Mouse (Mus musculus) MEL (cell line): ENCODE measurements around the gene Tssk3. TPM values are rescaled to one million over a fixed set of nuclear protein-coding genes. Genes with fewer than 3 reads are reported as not detected.

Source experiments
- DNase-seq: peaks from one replicate; pipeline ENCODE4 v3.0.0; 2011; ENCODE audit warnings: low read depth, low spot score
- H3K27ac ChIP-seq: 2 replicates; pipeline ENCODE4 v1.5.1; 2012; ENCODE audit warnings: low read depth, mild to moderate bottlenecking, control low read depth, low read length, moderate library complexity; ENCODE audit not compliant: control insufficient read depth
- H3K27me3 ChIP-seq, 2 experiments: fragments of 150-350 bp in 1 of 2; sonication (generic) in 1 of 2; 2 replicates each; pipeline ENCODE4 v1.6.1; 2012; ENCODE audit warnings: low read length in 2 of 2, mild to moderate bottlenecking in 2 of 2, improper control_type of control experiment in 1 of 2, moderate library complexity in 1 of 2; ENCODE audit not compliant: insufficient read depth in 2 of 2, control insufficient read depth in 1 of 2
- H3K36me3 ChIP-seq, 2 experiments: 2 replicates each; pipeline ENCODE4 v1.6.1; 2012 to 2014; ENCODE audit warnings: low read length in 2 of 2, improper control_type of control experiment in 1 of 2, inconsistent platforms in 1 of 2, mild to moderate bottlenecking in 1 of 2; ENCODE audit not compliant: insufficient read depth in 2 of 2, control insufficient read depth in 1 of 2
- H3K4me1 ChIP-seq, 2 experiments: fragments of 150-350 bp in 1 of 2; sonication (generic) in 1 of 2; 2 replicates each; pipeline ENCODE4 v1.6.1; 2012; ENCODE audit warnings: low read length in 2 of 2, improper control_type of control experiment in 1 of 2, mild to moderate bottlenecking in 1 of 2; ENCODE audit not compliant: insufficient read depth in 2 of 2, control insufficient read depth in 1 of 2
- H3K4me3 ChIP-seq, 2 experiments: fragments of 150-350 bp in 1 of 2; sonication (generic) in 1 of 2; 2 replicates each; pipeline ENCODE4 v1.5.1; 2012; ENCODE audit warnings: low read depth in 2 of 2, low read length in 2 of 2, mild to moderate bottlenecking in 2 of 2, moderate library complexity in 2 of 2, control low read depth in 1 of 2, improper control_type of control experiment in 1 of 2; ENCODE audit not compliant: control insufficient read depth in 1 of 2, insufficient read depth in 1 of 2
- H3K79me2 ChIP-seq: 2 replicates; pipeline ENCODE4 v1.6.1; 2012; ENCODE audit warnings: mild to moderate bottlenecking, low read length, moderate library complexity; ENCODE audit not compliant: control insufficient read depth, poor library complexity, insufficient read depth
- H3K9ac ChIP-seq: 2 replicates; pipeline ENCODE4 v1.6.1; 2012; ENCODE audit warnings: low read depth, mild to moderate bottlenecking, control low read depth, low read length, moderate library complexity; ENCODE audit not compliant: control insufficient read depth, poor library complexity, severe bottlenecking
- H3K9me3 ChIP-seq: fragments of 150-350 bp; sonication (generic); replicated peaks from 2 replicates; pipeline ENCODE4 v1.6.1; 2012; ENCODE audit warnings: mild to moderate bottlenecking, low read length, improper control_type of control experiment, moderate library complexity; ENCODE audit not compliant: insufficient read depth
- BHLHE40 ChIP-seq: IDR thresholded peaks from 2 replicates; pipeline ENCODE4 v1.6.1; 2012; ENCODE audit warnings: low read depth, mild to moderate bottlenecking, inconsistent platforms, low read length, improper control_type of control experiment, borderline replicate concordance
- CHD1 ChIP-seq: IDR thresholded peaks from 2 replicates; pipeline ENCODE4 v1.6.1; 2012; ENCODE audit warnings: low read depth, mild to moderate bottlenecking, inconsistent platforms, low read length, improper control_type of control experiment
- CHD2 ChIP-seq: IDR thresholded peaks from 2 replicates; pipeline ENCODE4 v1.6.1; 2011; ENCODE audit warnings: low read length, improper control_type of control experiment
- CTCF ChIP-seq, 3 experiments: IDR thresholded peaks in 2 of 3; conservative IDR thresholded peaks in 1 of 3; 2 replicates each; pipeline ENCODE4 v1.5.1; 2011 to 2012; ENCODE audit warnings: low read length in 3 of 3, low read depth in 2 of 3, mild to moderate bottlenecking in 2 of 3, improper control_type of control experiment in 1 of 3, inconsistent platforms in 1 of 3, mixed read lengths in 1 of 3, moderate library complexity in 1 of 3; ENCODE audit not compliant: control insufficient read depth in 1 of 3, insufficient read depth in 1 of 3, poor library complexity in 1 of 3, severe bottlenecking in 1 of 3
- ELF1 ChIP-seq: IDR thresholded peaks from 2 replicates; pipeline ENCODE4 v1.6.1; 2014; ENCODE audit warnings: low read depth, mild to moderate bottlenecking, inconsistent platforms, low read length, improper control_type of control experiment, moderate library complexity
- EP300 ChIP-seq, 2 experiments: IDR thresholded peaks; 2 replicates each; pipeline ENCODE4 v1.6.1; 2011; ENCODE audit warnings: improper control_type of control experiment in 2 of 2, low read length in 2 of 2, low read depth in 1 of 2, mild to moderate bottlenecking in 1 of 2
- ETS1 ChIP-seq: IDR thresholded peaks from 2 replicates; pipeline ENCODE4 v1.6.1; 2012; ENCODE audit warnings: low read depth, mild to moderate bottlenecking, inconsistent platforms, low read length, improper control_type of control experiment, moderate library complexity
- GATA1 ChIP-seq: IDR thresholded peaks from 2 replicates; pipeline ENCODE4 v1.6.1; 2011; ENCODE audit warnings: low read depth, low read length, improper control_type of control experiment
- HCFC1 ChIP-seq: IDR thresholded peaks from 2 replicates; pipeline ENCODE4 v1.6.1; 2012; ENCODE audit warnings: low read depth, mild to moderate bottlenecking, inconsistent platforms, low read length, improper control_type of control experiment, moderate library complexity
- JUND ChIP-seq: IDR thresholded peaks from 2 replicates; pipeline ENCODE4 v1.6.1; 2011; ENCODE audit warnings: low read depth, mild to moderate bottlenecking, improper control_type of control experiment, low read length
- KAT2A ChIP-seq: conservative IDR thresholded peaks from 2 replicates; pipeline ENCODE4 v1.6.1; 2012; ENCODE audit warnings: low read depth, low read length, improper control_type of control experiment, inconsistent platforms
- MAFK ChIP-seq: IDR thresholded peaks from 2 replicates; pipeline ENCODE4 v1.6.1; 2011; ENCODE audit warnings: low read depth, mild to moderate bottlenecking, low read length, improper control_type of control experiment, borderline replicate concordance
- MAX ChIP-seq: IDR thresholded peaks from 2 replicates; pipeline ENCODE4 v1.6.1; 2011; ENCODE audit warnings: low read length, improper control_type of control experiment
- MAZ ChIP-seq: IDR thresholded peaks from 2 replicates; pipeline ENCODE4 v1.6.1; 2012; ENCODE audit warnings: low read depth, mild to moderate bottlenecking, inconsistent platforms, low read length, improper control_type of control experiment
- MEF2A ChIP-seq: IDR thresholded peaks from 2 replicates; pipeline ENCODE4 v1.6.1; 2014; ENCODE audit warnings: low read depth, mild to moderate bottlenecking, inconsistent platforms, low read length, improper control_type of control experiment; ENCODE audit not compliant: poor library complexity, insufficient replicate concordance, severe bottlenecking; ENCODE audit errors: extremely low read depth
- MXI1 ChIP-seq: IDR thresholded peaks from 2 replicates; pipeline ENCODE4 v1.6.1; 2011; ENCODE audit warnings: mild to moderate bottlenecking, low read depth, low read length, improper control_type of control experiment
- MYB ChIP-seq: IDR thresholded peaks from 2 replicates; pipeline ENCODE4 v1.6.1; 2011; ENCODE audit warnings: mild to moderate bottlenecking, low read depth, low read length, improper control_type of control experiment
- MYC ChIP-seq: IDR thresholded peaks from 2 replicates; pipeline ENCODE4 v1.6.1; 2011; ENCODE audit warnings: low read depth, mild to moderate bottlenecking, low read length, improper control_type of control experiment, moderate library complexity
- NELFE ChIP-seq: IDR thresholded peaks from 2 replicates; pipeline ENCODE4 v1.6.1; 2011; ENCODE audit warnings: low read depth, low read length, improper control_type of control experiment
- NRF1 ChIP-seq: IDR thresholded peaks from 2 replicates; pipeline ENCODE4 v1.6.1; 2014; ENCODE audit warnings: low read depth, mild to moderate bottlenecking, inconsistent platforms, low read length, improper control_type of control experiment, moderate library complexity; ENCODE audit not compliant: poor library complexity, insufficient read depth, severe bottlenecking
- POLR2AphosphoS2 ChIP-seq: IDR thresholded peaks from 2 replicates; pipeline ENCODE4 v1.6.1; 2011; ENCODE audit warnings: low read length, improper control_type of control experiment
- POLR2AphosphoS5 ChIP-seq: IDR thresholded peaks from 2 replicates; pipeline ENCODE4 v1.6.1; 2012; ENCODE audit warnings: low read depth, borderline replicate concordance, mild to moderate bottlenecking, inconsistent platforms, low read length, moderate library complexity, mixed read lengths
- RAD21 ChIP-seq: IDR thresholded peaks from 2 replicates; pipeline ENCODE4 v1.6.1; 2011; ENCODE audit warnings: mild to moderate bottlenecking, low read depth, low read length, improper control_type of control experiment
- RCOR1 ChIP-seq: IDR thresholded peaks from 2 replicates; pipeline ENCODE4 v1.6.1; 2012; ENCODE audit warnings: low read depth, mild to moderate bottlenecking, inconsistent platforms, low read length, improper control_type of control experiment
- SIN3A ChIP-seq: IDR thresholded peaks from 2 replicates; pipeline ENCODE4 v1.6.1; 2012; ENCODE audit warnings: low read length, improper control_type of control experiment, inconsistent platforms
- TAL1 ChIP-seq: IDR thresholded peaks from 2 replicates; pipeline ENCODE4 v1.6.1; 2012; ENCODE audit warnings: mild to moderate bottlenecking, inconsistent platforms, low read length, moderate library complexity, mixed read lengths
- TBP ChIP-seq: IDR thresholded peaks from 2 replicates; pipeline ENCODE4 v1.8.0; 2011; ENCODE audit warnings: low read depth, low read length, improper control_type of control experiment
- TCF12 ChIP-seq: IDR thresholded peaks from 2 replicates; pipeline ENCODE4 v1.6.1; 2014; ENCODE audit warnings: low read depth, mild to moderate bottlenecking, inconsistent platforms, low read length, improper control_type of control experiment, moderate library complexity
- UBTF ChIP-seq: IDR thresholded peaks from 2 replicates; pipeline ENCODE4 v1.6.1; 2012; ENCODE audit warnings: low read depth, mild to moderate bottlenecking, inconsistent platforms, low read length, improper control_type of control experiment, moderate library complexity, borderline replicate concordance; ENCODE audit not compliant: insufficient read depth
- USF1 ChIP-seq: IDR thresholded peaks from 2 replicates; pipeline ENCODE4 v1.6.1; 2014; ENCODE audit warnings: low read depth, mild to moderate bottlenecking, inconsistent platforms, low read length, improper control_type of control experiment, moderate library complexity
- USF2 ChIP-seq, 2 experiments: IDR thresholded peaks; 2 replicates each; pipeline ENCODE4 v1.6.1; 2011 to 2012; ENCODE audit warnings: improper control_type of control experiment in 2 of 2, low read length in 2 of 2, borderline replicate concordance in 1 of 2, inconsistent platforms in 1 of 2, low read depth in 1 of 2, mild to moderate bottlenecking in 1 of 2; ENCODE audit not compliant: insufficient read depth in 1 of 2
- ZC3H11A ChIP-seq: IDR thresholded peaks from 2 replicates; pipeline ENCODE4 v1.6.1; 2012; ENCODE audit warnings: low read depth, mild to moderate bottlenecking, inconsistent platforms, low read length, improper control_type of control experiment
- ZKSCAN1 ChIP-seq: IDR thresholded peaks from 2 replicates; pipeline ENCODE4 v1.6.1; 2012; ENCODE audit warnings: low read depth, mild to moderate bottlenecking, inconsistent platforms, low read length, improper control_type of control experiment, moderate library complexity
- ZMIZ1 ChIP-seq: IDR thresholded peaks from 2 replicates; pipeline ENCODE4 v1.6.1; 2012; ENCODE audit warnings: low read depth, mild to moderate bottlenecking, inconsistent platforms, low read length, improper control_type of control experiment, moderate library complexity
- ZNF384 ChIP-seq: IDR thresholded peaks from 2 replicates; pipeline ENCODE4 v1.6.1; 2012; ENCODE audit warnings: low read depth, mild to moderate bottlenecking, inconsistent platforms, low read length, improper control_type of control experiment
- polyA plus RNA-seq, 2 experiments: library from polyadenylated mRNA; stranded (reverse) in 1 of 2; unstranded in 1 of 2; fragments of >175 nt in 1 of 2; fragments of >200 nt in 1 of 2; gene quantifications; 2 replicates each; pipeline versions ENCODE4 v1.2.1 to v1.2.4; 2012; ENCODE audit warnings: low replicate concordance in 2 of 2, low read depth in 1 of 2; ENCODE audit not compliant: insufficient read length in 2 of 2, insufficient read depth in 1 of 2, missing spikeins in 1 of 2
- total RNA-seq: library from RNA; depleted of rRNA; stranded (reverse); fragments of 300-350 nt; gene quantifications from 2 replicates; pipeline ENCODE4 v1.2.3, GENCODE M21; 2012

The Tssk3 gene
- total and polyA plus RNA-seq, 3 experiments = not detected

GRCm38 (mm10) chr4:129461183-129461960 lies 29.4 kb downstream of the Tssk3 start, which contains the start of gene Bsdc1:
Gene Bsdc1 (plus strand): TSS chr4:129461581.
- Histone ChIP-seq H3K9me3 (no peaks in the 10 kb centered on the region), H3K4me1 (peaks cover 14 to 23% of the 10 kb centered on the region in 2 experiments), H3K36me3 (peaks cover 0 to 12% of the 10 kb centered on the region in 2 experiments; a peak in 2 of 4 replicates), H3K4me3 (peak within 1 kb of the TSS; percentile 90), H3K9ac (peak within 1 kb of the TSS; percentile 87), H3K27ac (peak within 1 kb of the TSS; percentile 82), H3K79me2 (no peaks in the 10 kb centered on the region; the same call in 1 of the 2 replicates), H3K27me3 (no peaks in the 10 kb centered on the region)
- DNase-seq = peak; percentile 100
- TF ChIP-seq SIN3A (peak; percentile 97), ELF1 (peak; percentile 81), KAT2A (peak; percentile 57), GATA1 (no peak), TBP (peak; percentile 16; the same call in 1 of the 2 replicates), MYB (no peak), MEF2A (no peak), RAD21 (no peak), CHD1 (no peak), ZMIZ1 (peak; percentile 76; the same call in 1 of the 2 replicates), NELFE (peak; percentile 50), MAZ (no peak; the same call in 1 of the 2 replicates), CTCF (IDR thresholded peaks at IDR 0.05 in 2 of 3, conservative IDR thresholded peaks at IDR 0.05 in 1 of 3; ENCODE audit: control insufficient read depth in 1 of 3, insufficient read depth in 1 of 3, low read depth in 2 of 3, low read length in 3 of 3, poor library complexity in 1 of 3, severe bottlenecking in 1 of 3) (no peak), MXI1 (peak; percentile 84), CHD2 (peak; percentile 28; the same call in 1 of the 2 replicates), MAX (peak; percentile 31; the same call in 1 of the 2 replicates), EP300 (IDR thresholded peaks at IDR 0.05; ENCODE audit: low read depth in 1 of 2, low read length in 2 of 2) (no peak; a peak in 1 of 4 replicates), POLR2AphosphoS5 (no peak), TCF12 (no peak; the same call in 1 of the 2 replicates), MYC (0 out of 2 replicates have a peak, but pooled peaks have one; percentile 27), ETS1 (peak; percentile 62; the same call in 1 of the 2 replicates), BHLHE40 (no peak), NRF1 (no peak), ZNF384 (no peak), USF2 (IDR thresholded peaks at IDR 0.05; ENCODE audit: borderline replicate concordance in 1 of 2, insufficient read depth in 1 of 2, low read depth in 1 of 2, low read length in 2 of 2) (no peak), TAL1 (no peak), POLR2AphosphoS2 (no peak), ZC3H11A (no peak), ZKSCAN1 (no peak), MAFK (peak; percentile 45; the same call in 1 of the 2 replicates), HCFC1 (peak; percentile 86), JUND (no peak), RCOR1 (no peak), USF1 (no peak), UBTF (no peak)
